Mouse (Mus musculus) brain, embryonic 18.5 days (tissue): Measurements from ENCODE around the gene Jag1.
A peak's percentile ranks its signal among the peaks of the same experiment; 100 is the strongest.

Experiments used
- DNase-seq: peaks from one replicate; pipeline ENCODE4 v3.0.0-alpha.2; 2012; ENCODE audit warnings: low read depth, low spot score

Gene Jag1

DNA sequence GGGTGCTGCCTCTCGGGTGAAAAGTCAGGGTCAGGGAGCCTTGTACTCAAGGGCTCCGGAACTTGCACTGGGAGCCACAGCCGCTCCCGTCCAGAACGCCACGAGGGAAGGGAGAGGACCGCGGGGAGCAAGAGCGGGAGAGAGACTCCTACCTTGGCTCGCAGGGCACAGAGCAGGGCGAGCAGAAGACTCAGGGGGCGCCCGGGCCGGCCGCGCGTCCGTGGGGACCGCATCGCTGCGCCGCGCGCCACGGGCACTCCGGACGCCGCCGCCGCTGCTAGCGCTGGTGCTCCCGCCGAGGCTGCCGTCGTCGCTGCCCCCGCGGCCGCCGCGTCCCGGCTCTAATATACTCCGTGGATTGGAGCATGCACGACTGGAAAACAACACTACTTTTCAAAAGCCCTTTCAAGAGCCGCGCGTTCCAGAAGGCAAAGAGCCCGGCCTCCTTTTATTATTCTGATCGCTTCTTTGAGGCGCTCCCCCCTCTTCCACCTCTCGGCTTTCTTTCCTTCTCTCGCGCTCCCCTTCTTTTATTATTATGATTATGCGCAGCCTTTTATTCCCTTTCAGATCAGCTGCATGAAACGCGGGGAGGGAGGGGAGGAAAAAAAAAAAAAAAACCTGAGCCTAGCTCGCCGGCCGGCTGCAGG lies at the start of gene Jag1:
Jag1 (minus strand) TSS at position 620 of the 650 bp plus-strand sequence.
- no peak for DNase-seq

DNA sequence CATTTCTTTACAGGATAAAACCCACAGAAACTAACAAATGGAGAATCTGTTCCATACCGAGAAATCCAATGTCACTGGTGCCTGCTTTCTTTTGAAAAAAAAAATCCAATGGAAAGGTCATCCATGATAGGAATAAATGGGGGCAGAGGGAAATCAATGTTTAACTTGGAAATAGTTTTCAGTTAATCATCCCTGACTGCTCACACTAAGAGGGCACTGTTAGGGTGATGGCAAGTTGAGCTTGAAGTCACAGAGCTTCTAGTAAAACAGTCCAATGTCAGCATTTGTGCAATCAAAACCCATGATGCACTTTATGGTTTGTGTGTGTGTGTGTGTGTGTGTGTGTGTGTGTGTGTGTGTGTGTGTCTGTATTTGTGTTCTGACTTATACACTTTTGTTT lies 39.6 kb upstream of the Jag1 start:
- DNase-seq: no peak

GRCm38 (mm10) chr2:137153825-137154224 lies 37.4 kb upstream of the Jag1 start:
- no peak for DNase-seq

DNA sequence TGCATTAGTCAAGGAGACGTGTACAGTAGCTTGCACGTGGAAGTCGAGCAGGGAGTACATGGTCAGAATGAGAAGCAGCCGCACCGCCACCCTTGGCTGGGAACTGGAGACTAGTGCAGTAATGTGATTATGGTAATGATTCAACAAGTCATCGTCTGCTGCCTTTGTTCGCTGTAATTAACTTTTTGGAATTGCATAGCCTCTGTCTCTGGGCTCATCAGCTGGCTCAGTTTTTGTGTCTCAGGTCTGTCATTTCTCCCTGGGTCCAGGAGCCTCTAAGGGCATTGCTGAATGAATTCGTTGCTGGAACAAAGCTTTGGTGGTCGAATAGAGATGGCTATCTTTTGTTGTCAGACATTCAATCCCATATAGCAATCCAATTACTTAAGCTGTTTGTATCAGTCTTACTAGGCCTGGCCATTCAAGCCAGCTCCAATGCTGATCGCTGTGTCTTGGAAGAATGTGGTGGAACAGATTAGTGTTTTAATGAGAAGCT lies 36.8 kb upstream of the Jag1 start:
- no peak for DNase-seq

DNA sequence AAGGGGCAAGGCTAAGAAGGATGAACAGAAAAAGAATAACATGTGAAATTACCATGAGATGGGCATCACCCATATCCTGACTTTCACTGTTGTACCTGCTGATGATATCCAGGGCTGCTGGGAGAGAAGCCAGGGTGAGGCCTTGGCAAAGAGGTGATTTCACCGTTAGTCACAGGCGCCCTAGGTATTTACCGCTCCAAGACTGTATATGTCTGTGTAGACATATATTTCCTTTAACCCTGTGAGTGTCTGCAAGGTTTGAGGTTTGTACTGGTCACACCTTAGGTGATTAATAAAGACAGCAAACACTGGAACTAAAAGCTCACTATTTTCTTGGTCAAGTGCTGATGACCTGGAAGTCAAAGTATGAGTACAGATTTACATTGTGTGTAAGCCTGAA lies 34.5 kb upstream of the Jag1 start:
- no peak for DNase-seq

DNA sequence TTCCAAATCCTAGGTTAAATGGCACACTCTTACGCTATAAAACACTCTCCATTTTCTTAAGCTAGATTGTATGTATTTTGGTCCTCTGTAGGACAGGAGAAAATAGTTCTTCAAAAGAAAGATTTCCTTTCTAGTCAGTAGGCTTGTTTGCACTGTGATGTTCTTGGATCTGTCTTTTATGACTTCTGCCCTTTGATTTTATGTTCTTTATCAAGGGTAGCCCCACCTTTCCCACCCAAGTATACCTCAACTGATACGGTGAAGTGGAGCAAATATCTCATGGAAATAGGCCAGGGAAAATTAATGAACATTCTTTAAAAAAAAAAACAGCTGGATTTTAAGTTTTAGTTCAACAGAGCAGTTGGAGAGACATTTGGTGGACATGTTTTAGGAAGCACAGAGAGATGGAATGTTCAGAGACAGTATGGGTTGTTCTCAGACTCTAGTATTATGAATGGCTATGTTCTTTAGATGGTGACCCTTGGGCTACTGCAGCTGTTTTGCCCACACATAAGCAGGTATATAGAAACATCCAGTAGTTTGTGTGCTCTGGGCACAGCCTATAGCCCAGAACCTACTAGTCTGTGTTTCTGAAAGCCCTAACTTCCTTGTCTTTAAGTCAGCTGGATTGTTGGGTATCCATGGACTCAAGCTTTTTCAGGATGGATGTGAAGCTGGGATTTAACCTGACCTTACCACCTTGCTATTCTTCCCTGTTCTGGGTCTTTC lies 30.7 kb upstream of the Jag1 start:
- no peak for DNase-seq

DNA sequence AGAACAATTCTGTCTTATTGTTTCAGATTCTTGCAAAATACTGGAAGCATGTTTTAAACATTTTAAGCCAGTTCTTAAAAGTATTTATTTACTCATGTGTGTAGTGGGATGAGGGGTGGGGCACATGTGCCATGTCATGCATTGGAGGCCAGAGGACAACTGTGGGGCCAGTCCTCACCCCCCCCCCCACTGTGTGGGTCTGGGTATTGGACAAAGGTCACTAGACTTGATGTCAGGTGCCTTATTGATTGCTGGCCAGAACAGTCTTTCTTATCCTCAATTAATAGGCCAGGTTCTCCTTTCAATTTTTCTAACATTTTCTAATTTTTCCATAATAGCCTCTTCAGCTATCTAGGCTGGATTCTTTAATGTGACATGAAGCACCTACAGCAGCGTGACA lies 21.6 kb upstream of the Jag1 start:
- DNase-seq: no peak

DNA sequence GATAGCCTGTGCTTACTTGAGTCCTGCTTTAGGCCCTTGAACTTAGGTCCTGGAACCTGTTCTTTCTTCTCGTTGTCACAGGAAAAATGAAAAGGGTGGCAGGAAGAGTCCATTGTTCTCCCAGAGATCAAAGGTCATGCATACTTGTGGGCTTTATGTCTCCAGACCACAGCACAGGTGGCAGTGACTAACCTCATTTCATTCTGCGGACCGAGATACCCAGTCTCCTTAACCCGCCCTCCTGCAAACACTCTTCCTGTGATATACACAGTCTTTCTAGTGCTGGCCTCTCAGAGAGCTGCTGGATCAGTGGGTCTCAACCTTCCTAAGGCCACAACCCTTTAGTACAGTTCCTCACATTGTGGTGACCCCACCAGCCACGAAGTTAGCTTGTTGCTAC lies 17.6 kb upstream of the Jag1 start:
- no peak for DNase-seq

GRCm38 (mm10) chr2:137124861-137125260 lies 8.4 kb upstream of the Jag1 start:
- no peak for DNase-seq

- no peak for DNase-seq
Measured at GRCm38 (mm10) chr2:137117321-137117690, 862 bp upstream of the Jag1 start.

DNA sequence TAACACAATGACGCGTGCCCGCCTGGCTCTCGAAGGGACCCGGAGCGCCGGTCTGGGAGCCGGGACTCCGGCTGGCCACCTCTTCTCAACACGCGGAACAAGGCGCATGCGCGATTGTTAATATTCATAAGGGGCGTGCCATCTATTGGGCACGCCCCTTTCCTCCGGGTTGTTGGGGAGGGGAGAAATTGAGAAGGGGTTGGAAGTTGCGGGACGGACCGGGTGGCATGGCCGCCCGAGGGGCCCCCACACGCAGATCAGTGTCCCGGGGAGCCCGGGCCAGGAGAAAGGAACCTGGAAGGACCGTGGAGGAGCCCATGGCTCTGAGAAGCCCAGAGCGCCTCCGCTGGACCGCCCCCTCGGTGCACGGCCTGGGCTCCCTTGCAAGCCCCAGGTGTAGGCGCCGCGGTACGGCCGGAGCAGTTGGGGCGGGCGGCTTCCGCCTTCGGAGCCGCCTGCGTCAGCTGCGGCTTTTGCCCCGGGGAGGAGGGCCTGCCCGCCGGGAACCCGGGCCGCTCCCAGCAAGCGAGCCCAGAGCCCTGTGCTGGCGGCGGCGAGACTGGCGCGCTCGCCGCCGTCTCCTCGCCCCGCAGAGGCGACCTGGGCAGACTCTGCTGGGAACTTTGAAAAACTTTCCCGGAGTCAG lies 354 bp upstream of the Jag1 start:
- peak; percentile 66 for DNase-seq

DNA sequence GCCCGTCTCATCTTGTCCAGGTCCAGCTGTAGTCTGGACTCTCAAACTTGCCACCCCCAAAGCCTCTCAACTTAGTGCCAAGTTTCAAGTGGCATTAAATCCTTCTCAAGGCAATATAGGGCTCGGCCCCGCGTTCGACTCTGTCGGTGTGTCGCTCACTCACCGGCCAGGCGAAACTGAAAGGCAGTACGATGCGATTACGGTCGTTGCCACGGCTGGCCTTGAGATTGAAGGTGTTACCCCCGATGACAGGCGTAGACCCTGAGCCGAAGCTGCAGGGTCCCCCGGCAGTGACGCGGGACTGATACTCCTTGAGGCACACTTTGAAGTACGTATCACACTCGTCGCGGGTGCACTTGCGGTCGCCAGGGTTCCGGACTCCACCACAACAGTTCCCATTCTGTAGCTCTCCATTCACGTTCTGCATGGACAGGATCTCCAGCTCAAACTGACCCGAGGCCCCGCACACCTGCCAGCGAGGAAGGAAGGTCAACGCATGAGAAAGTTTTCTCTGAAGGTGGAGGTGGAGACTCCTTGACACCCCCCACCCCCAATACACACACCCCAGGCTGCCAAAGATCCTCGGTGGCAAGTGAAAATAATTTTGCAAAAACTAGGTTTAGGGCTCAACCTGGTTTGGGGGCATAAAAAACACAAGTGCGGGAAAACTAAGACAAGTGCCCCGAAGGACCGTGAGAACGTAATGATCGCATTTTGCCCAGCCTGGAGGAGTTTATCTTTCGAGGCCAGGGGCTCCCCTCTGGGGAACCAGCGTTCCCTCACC lies 1.0 kb downstream of the Jag1 start:
- no peak for DNase-seq

DNA sequence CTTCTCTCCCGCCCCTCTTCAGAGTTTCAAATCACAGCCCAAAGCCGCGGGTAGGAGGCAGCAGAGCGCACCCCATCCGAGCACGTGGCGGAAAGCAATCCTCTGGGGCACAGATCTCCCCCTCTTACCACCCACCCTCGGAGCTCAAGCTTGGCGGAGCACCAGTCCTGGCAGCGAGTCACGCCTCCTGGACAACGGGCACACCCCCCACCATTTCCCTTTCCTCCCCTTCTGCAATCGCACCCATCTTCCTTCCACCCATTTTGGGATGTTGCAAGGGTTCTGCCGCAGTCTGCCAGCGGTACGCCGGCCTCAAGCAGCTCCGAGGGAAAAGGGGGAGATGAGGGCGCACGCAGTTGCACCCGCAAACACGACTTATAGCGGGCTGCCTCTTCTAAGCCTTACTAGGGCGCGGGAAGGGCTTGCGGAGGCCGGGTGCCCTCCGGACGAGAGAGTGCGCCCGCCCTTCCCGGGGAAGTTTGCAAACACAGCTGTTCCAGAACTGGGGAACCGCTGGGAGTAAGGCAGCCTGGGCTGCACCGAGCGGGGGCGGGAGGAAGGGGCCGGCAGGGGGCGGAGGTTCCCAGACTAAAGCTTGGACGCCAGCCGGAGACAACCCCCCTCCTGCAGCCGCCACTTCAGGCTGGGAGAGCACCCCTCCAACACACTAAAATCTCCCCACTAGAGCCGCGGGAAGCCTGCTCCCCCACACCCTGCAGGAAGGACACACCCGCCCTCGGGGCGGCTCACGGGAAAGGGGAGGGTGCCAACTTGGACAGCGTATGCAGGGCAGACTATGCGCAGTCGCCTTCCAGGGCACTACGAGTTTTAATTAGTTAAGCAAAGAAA lies 2.0 kb downstream of the Jag1 start:
- peak; percentile 56 for DNase-seq

- DNase-seq: no peak
Measured at GRCm38 (mm10) chr2:137113288-137114061, 3.0 kb downstream of the Jag1 start.

- DNase-seq: no peak
Measured at GRCm38 (mm10) chr2:137110214-137110898, 6.1 kb downstream of the Jag1 start.

DNA sequence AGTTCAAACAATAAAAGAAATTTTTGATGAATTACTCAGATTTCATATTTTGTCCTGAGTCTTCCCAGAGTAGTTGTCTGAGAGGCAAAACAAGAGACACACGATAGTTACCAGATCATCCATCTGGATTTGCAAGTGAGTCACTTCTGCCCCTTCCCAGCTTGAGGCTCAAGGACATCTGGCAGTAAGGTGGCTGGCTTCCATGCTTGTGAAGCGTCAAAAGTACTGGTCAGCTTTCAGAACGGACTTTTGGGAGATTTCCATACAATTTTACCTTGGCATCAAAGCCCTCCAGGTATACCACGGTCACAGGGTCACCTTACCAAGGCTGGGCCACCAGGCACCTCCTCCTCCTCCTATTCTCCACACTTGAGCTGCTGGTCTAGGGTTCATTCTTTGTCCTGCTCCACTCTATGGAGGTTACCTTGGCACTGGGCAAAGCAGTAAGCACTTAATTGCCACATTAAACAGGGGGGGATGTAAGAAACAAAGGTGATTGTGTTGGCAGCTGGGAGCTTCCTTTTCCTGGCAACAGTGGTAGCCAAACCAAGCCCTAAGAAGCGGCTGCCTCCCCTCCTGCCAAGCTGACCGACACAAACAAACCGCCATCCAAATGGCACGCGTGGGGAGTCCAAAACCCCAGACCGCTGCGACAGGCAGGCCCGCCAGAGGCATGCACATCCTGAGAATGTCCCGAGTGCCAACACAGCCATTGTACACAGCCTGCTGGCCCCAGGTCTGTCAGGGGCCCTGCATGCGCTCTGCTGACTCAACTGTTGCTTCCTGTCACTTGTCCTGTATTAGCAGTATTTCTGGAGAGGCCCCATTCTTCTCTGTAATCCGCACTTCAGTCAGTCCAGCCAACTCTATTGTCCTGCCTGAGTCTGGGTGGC lies 6.9 kb downstream of the Jag1 start:
- no peak for DNase-seq

DNA sequence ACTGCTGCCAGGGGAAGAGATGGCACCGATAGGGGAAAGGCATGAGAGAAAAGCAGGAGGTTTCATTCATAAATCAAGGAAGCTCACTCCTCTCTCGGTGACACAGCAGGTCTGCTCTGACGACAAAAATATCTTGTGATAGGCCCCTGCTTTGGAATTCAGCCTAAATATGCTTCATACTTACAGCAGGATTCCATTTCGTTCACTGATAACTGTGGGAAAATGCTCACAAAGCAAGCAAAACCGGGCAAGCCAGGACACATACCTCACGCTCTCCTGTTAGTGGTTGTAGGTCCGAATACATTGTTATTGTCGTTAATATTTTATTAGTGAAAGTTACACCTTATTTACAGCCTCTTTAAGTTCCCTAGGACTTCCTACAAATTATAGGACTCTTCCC lies 8.5 kb downstream of the Jag1 start:
- no peak for DNase-seq

- DNase-seq: no peak
Measured at GRCm38 (mm10) chr2:137107203-137107602, 9.2 kb downstream of the Jag1 start.

- DNase-seq: no peak
Measured at GRCm38 (mm10) chr2:137101074-137101473, 15.4 kb downstream of the Jag1 start.
